Mouse (Mus musculus) CH12.LX (cell line): Measurements from ENCODE around the gene Etl4. TPM values are rescaled to one million over a fixed set of nuclear protein-coding genes. Genes with fewer than 3 reads are reported as not detected.

Experiments used
- DNase-seq: peaks from one replicate; pipeline ENCODE4 v3.0.0-alpha.2; 2013; ENCODE audit errors: extremely low read depth
- H3K27ac ChIP-seq: 2 replicates; pipeline ENCODE4 v1.5.1; 2012; ENCODE audit warnings: low read depth, mild to moderate bottlenecking, control low read depth, moderate library complexity; ENCODE audit not compliant: insufficient read depth
- H3K27me3 ChIP-seq: replicated peaks from 2 replicates; pipeline ENCODE3; 2012; ENCODE audit warnings: inconsistent platforms
- H3K36me3 ChIP-seq, 2 experiments: replicated peaks in 1 of 2; 2 replicates each; pipeline versions ENCODE3 to v1.6.1; 2012; ENCODE audit warnings: inconsistent platforms in 1 of 2, low read length in 1 of 2, mild to moderate bottlenecking in 1 of 2, mixed read lengths in 1 of 2, moderate library complexity in 1 of 2; ENCODE audit not compliant: control insufficient read depth in 1 of 2, insufficient read depth in 1 of 2
- H3K4me1 ChIP-seq, 2 experiments: 2 replicates each; pipeline ENCODE4 v1.6.1; 2012; ENCODE audit warnings: inconsistent platforms in 1 of 2, moderate library complexity in 1 of 2; ENCODE audit not compliant: insufficient read depth in 2 of 2, control insufficient read depth in 1 of 2
- H3K4me2 ChIP-seq: 2 replicates; pipeline ENCODE4 v1.6.1; 2012; ENCODE audit warnings: low read depth, mild to moderate bottlenecking, control low read depth; ENCODE audit not compliant: poor library complexity, insufficient read depth, severe bottlenecking
- H3K4me3 ChIP-seq, 3 experiments: fragments of 150-350 bp in 1 of 3; sonication (generic) in 1 of 3; replicated peaks in 1 of 3; 2 replicates each; pipeline versions ENCODE3 to v1.5.1; 2011 to 2012; ENCODE audit warnings: low read depth in 2 of 3, low read length in 2 of 3, mild to moderate bottlenecking in 2 of 3, moderate library complexity in 2 of 3, control low read depth in 1 of 3, improper control_type of control experiment in 1 of 3, inconsistent platforms in 1 of 3, mixed read lengths in 1 of 3; ENCODE audit not compliant: poor library complexity in 1 of 3
- H3K79me2 ChIP-seq: replicated peaks from 2 replicates; pipeline ENCODE4 v1.6.1; 2012; ENCODE audit warnings: mild to moderate bottlenecking, moderate library complexity; ENCODE audit not compliant: control insufficient read depth, poor library complexity, insufficient read depth, severe bottlenecking; ENCODE audit errors: extremely low read depth
- H3K9ac ChIP-seq: 2 replicates; pipeline ENCODE4 v1.6.1; 2012; ENCODE audit warnings: low read depth, mild to moderate bottlenecking, control low read depth, moderate library complexity; ENCODE audit not compliant: insufficient read depth
- H3K9me3 ChIP-seq: replicated peaks from 2 replicates; pipeline ENCODE3; 2012; ENCODE audit warnings: low read length, inconsistent platforms, mixed read lengths
- BHLHE40 ChIP-seq: IDR thresholded peaks from 2 replicates; pipeline ENCODE4 v1.6.1; 2011; ENCODE audit warnings: mild to moderate bottlenecking, low read depth, low read length, improper control_type of control experiment
- CTCF ChIP-seq, 2 experiments: IDR thresholded peaks in 1 of 2; conservative IDR thresholded peaks in 1 of 2; 2 replicates each; pipeline ENCODE4 v1.5.1; 2011 to 2012; ENCODE audit warnings: low read depth in 2 of 2, low read length in 2 of 2, improper control_type of control experiment in 1 of 2, inconsistent platforms in 1 of 2, mild to moderate bottlenecking in 1 of 2, moderate library complexity in 1 of 2
- E2F4 ChIP-seq: IDR thresholded peaks from 2 replicates; pipeline ENCODE4 v1.6.1; 2011; ENCODE audit warnings: low read depth, low read length, improper control_type of control experiment; ENCODE audit not compliant: insufficient replicate concordance
- EP300 ChIP-seq: IDR thresholded peaks from 2 replicates; pipeline ENCODE4 v1.6.1; 2011; ENCODE audit warnings: low read length, improper control_type of control experiment
- ETS1 ChIP-seq: conservative IDR thresholded peaks from 2 replicates; pipeline ENCODE4 v1.6.1; 2012; ENCODE audit warnings: low read depth, mild to moderate bottlenecking, inconsistent platforms, low read length, improper control_type of control experiment, moderate library complexity
- HCFC1 ChIP-seq: IDR thresholded peaks from 2 replicates; pipeline ENCODE4 v1.6.1; 2012; ENCODE audit warnings: low read depth, mild to moderate bottlenecking, inconsistent platforms, low read length, improper control_type of control experiment
- JUN ChIP-seq: IDR thresholded peaks from 2 replicates; pipeline ENCODE4 v1.6.1; 2011; ENCODE audit warnings: low read depth, mild to moderate bottlenecking, low read length, improper control_type of control experiment, moderate library complexity; ENCODE audit not compliant: insufficient read depth
- JUND ChIP-seq: conservative IDR thresholded peaks from 2 replicates; pipeline ENCODE4 v1.6.1; 2011; ENCODE audit warnings: low read depth, low read length, improper control_type of control experiment
- MAFK ChIP-seq: IDR thresholded peaks from 2 replicates; pipeline ENCODE4 v1.6.1; 2011; ENCODE audit warnings: low read length, improper control_type of control experiment; ENCODE audit not compliant: insufficient replicate concordance
- MAX ChIP-seq: IDR thresholded peaks from 2 replicates; pipeline ENCODE4 v1.6.1; 2011; ENCODE audit warnings: low read length, improper control_type of control experiment
- MEF2A ChIP-seq: IDR thresholded peaks from 2 replicates; pipeline ENCODE4 v1.6.1; 2014; ENCODE audit warnings: low read depth, mild to moderate bottlenecking, inconsistent platforms, low read length, improper control_type of control experiment, borderline replicate concordance
- MYC ChIP-seq: IDR thresholded peaks from 2 replicates; pipeline ENCODE4 v1.6.1; 2011; ENCODE audit warnings: low read depth, mild to moderate bottlenecking, improper control_type of control experiment, low read length
- NRF1 ChIP-seq: IDR thresholded peaks from 2 replicates; pipeline ENCODE4 v1.6.1; 2014; ENCODE audit warnings: low read depth, mild to moderate bottlenecking, inconsistent platforms, low read length, improper control_type of control experiment, moderate library complexity
- PAX5 ChIP-seq: IDR thresholded peaks from 2 replicates; pipeline ENCODE4 v1.6.1; 2012; ENCODE audit warnings: low read length, inconsistent platforms, mixed read lengths
- RAD21 ChIP-seq: IDR thresholded peaks from 2 replicates; pipeline ENCODE4 v1.6.1; 2011; ENCODE audit warnings: low read depth, mild to moderate bottlenecking, low read length, improper control_type of control experiment, moderate library complexity
- SIN3A ChIP-seq: IDR thresholded peaks from 2 replicates; pipeline ENCODE4 v1.6.1; 2012; ENCODE audit warnings: low read length, improper control_type of control experiment, inconsistent platforms
- SMC3 ChIP-seq: IDR thresholded peaks from 2 replicates; pipeline ENCODE4 v1.6.1; 2011; ENCODE audit warnings: low read depth, low read length, improper control_type of control experiment
- TBP ChIP-seq: conservative IDR thresholded peaks from 2 replicates; pipeline ENCODE4 v1.6.1; 2011; ENCODE audit warnings: low read depth, low read length, improper control_type of control experiment
- USF1 ChIP-seq: IDR thresholded peaks from 2 replicates; pipeline ENCODE4 v1.6.1; 2014; ENCODE audit warnings: low read depth, mild to moderate bottlenecking, inconsistent platforms, low read length, improper control_type of control experiment
- USF2 ChIP-seq: conservative IDR thresholded peaks from 2 replicates; pipeline ENCODE4 v1.6.1; 2011; ENCODE audit warnings: low read depth, low read length, improper control_type of control experiment
- dilution Hi-C: fragments of 300-500 bp; cut with MboI; formaldehyde crosslinking; loops from 2 replicates; pipeline ENCODE4 v1.14.3; 2020; ENCODE audit warnings: low sequenced_read_pairs; ENCODE audit not compliant: extremely low pct_unique_long_range_greater_than_20kb, extremely low pct_ligation_motif_present
- in situ Hi-C: fragments of 300-500 bp; cut with MboI; formaldehyde crosslinking; loops from 3 replicates; pipeline ENCODE4 v1.14.3; 2019; ENCODE audit warnings: low sequenced_read_pairs, low pct_ligation_motif_present, low pct_unique_long_range_greater_than_20kb, mixed read lengths
- polyA plus RNA-seq: library from polyadenylated mRNA; unstranded; fragments of >175 nt; gene quantifications from 2 replicates; pipeline ENCODE4 v1.2.1, GENCODE M21; 2012; ENCODE audit warnings: low read depth; ENCODE audit not compliant: insufficient read length
- total RNA-seq, 2 experiments: library from RNA; depleted of rRNA; stranded (reverse); fragments of 300-350 nt in 1 of 2; fragments of >200 nt in 1 of 2; gene quantifications; 2 replicates each; pipeline ENCODE4 v1.2.3; 2012 to 2014

Etl4 gene
- total and polyA plus RNA-seq, 3 experiments = 7.2 to 18.6 (median 11.7) TPM

DNA sequence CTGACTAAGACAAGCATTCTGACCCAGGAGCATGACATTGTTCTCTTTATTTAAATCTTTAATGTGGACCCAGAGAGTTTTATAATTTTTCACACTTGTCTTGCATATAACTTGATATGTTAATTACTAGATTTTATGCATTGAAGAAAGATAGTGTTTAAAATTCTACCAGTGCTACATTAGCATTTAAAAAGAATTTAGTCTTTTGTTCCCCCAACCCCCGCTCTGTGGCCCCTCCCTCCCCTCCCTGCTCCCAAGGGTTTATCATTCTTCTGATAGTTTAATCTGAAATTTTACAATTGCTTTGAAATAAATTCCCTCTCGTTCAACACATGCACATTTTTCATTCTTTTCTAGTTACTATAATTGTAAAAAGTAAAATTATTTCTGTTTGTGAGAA is 43.4 kb downstream of the Etl4 start:
- no peaks in the 10 kb centered on the region for H3K79me2 ChIP-seq
- H3K27me3 ChIP-seq = no peaks in the 10 kb centered on the region
- no peak for DNase-seq
- dilution Hi-C loops = no loop called here
- in situ Hi-C loops = no loop called here
- H3K9ac ChIP-seq = no peak overlapping the region
- no peaks in the 10 kb centered on the region for H3K4me1 ChIP-seq
- no peaks in the 10 kb centered on the region for H3K36me3 ChIP-seq
- H3K4me2 ChIP-seq = no peak overlapping the region
- TF ChIP-seq E2F4 (no peak), USF2 (no peak), MAFK (no peak), EP300 (no peak), SIN3A (no peak)
- no peak overlapping the region for H3K27ac ChIP-seq
- no peak overlapping the region for H3K4me3 ChIP-seq
- H3K9me3 ChIP-seq = no peaks in the 10 kb centered on the region

DNA sequence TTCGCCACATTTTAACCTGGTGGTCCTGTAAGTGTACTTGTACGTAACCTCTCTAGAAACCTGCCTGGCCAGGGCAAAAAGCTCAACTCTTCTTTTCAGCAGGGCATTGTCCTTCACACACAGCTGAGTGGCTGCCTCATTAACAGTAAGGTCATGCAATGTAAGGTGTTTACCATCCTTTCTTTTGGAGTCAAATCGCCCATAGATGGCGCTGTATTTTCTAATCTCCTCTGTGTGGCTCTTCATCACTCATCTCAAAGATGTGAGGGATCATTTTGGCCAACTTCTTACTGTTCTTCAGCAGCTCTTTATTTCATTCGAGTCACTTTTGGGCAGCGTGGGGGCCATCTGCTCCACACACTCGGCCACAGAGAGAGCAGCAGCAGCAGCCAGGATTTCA is 56.9 kb downstream of the Etl4 start:
- dilution Hi-C loops = no loop called here
- Histone ChIP-seq H3K9ac (no peak overlapping the region), H3K9me3 (no peaks in the 10 kb centered on the region), H3K4me3 (no peak overlapping the region), H3K4me1 (no peaks in the 10 kb centered on the region), H3K79me2 (no peaks in the 10 kb centered on the region), H3K27ac (no peak overlapping the region), H3K36me3 (no peaks in the 10 kb centered on the region), H3K27me3 (no peaks in the 10 kb centered on the region), H3K4me2 (no peak overlapping the region; the same call in 1 of the 2 replicates)
- TF ChIP-seq CTCF (conservative IDR thresholded peaks at IDR 0.05 in 1 of 2, IDR thresholded peaks at IDR 0.05 in 1 of 2; ENCODE audit: low read depth in 2 of 2, low read length in 2 of 2) (peak; percentile 24 to 58; a peak in 2 of 4 replicates), USF2 (no peak), JUND (no peak), MEF2A (no peak), NRF1 (no peak), SMC3 (peak; percentile 24; the same call in 1 of the 2 replicates), RAD21 (peak; percentile 24), EP300 (no peak), PAX5 (no peak)
- in situ Hi-C loops = no loop called here
- DNase-seq = peak; percentile 29

DNA sequence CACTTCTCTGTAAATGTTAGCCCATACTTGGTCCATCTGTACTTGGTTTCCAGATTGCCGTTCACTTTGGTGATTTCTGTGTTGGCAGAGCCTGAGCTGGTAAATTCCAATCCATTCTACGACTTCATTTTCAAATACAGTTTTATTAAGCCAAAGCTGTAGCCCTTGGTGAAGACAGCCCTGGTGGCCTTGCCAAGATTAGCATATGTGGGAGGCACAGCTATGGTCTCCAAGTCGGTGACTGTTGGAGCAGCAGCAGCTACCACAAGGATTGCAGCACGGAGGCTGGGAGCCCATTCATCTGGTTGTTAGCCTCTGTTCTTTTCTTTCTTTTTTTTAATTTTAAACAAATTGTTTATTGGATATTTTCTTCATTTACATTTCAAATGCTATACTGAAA is 128.1 kb downstream of the Etl4 start:
- H3K4me2 ChIP-seq = no peak overlapping the region
- H3K27ac ChIP-seq = no peak overlapping the region
- no peak for TF ChIP-seq ETS1
- TF ChIP-seq E2F4 = no peak
- no peak for TF ChIP-seq RAD21
- TF ChIP-seq BHLHE40 = no peak
- TF ChIP-seq MAX = no peak
- no peak for TF ChIP-seq JUN
- TF ChIP-seq MYC = no peak
- TF ChIP-seq PAX5 = no peak
- TF ChIP-seq USF1 = no peak
- TF ChIP-seq HCFC1 = no peak
- no peak for TF ChIP-seq JUND
- TF ChIP-seq NRF1 = no peak
- no peak for TF ChIP-seq TBP
- TF ChIP-seq SIN3A = no peak
- DNase-seq = no peak
- H3K9ac ChIP-seq = no peak overlapping the region
- dilution Hi-C loops = no loop called here
- no peaks in the 10 kb centered on the region for H3K36me3 ChIP-seq
- no peaks in the 10 kb centered on the region for H3K4me1 ChIP-seq
- in situ Hi-C loops = no loop called here
- no peak overlapping the region for H3K4me3 ChIP-seq
- H3K9me3 ChIP-seq = no peaks in the 10 kb centered on the region
- H3K79me2 ChIP-seq = no peaks in the 10 kb centered on the region
- H3K27me3 ChIP-seq = no peaks in the 10 kb centered on the region
